Mouse (Mus musculus) granulocyte monocyte progenitor cell, adult 5-6 weeks (primary cell): ENCODE data around the gene Cpeb2. TPM values are rescaled to one million over a fixed set of nuclear protein-coding genes. Genes with fewer than 3 reads are reported as not detected.

Experiments
- ATAC-seq: replicated peaks from 2 replicates; pipeline ENCODE4 v1.8.0; 2016; ENCODE audit warnings: mild to moderate bottlenecking, moderate TSS enrichment, inconsistent platforms; ENCODE audit not compliant: poor library complexity, severe bottlenecking
- total RNA-seq, 2 experiments: library from RNA; stranded (forward) in 1 of 2; stranded (reverse) in 1 of 2; fragments of 200-712, 200-1000 nt in 1 of 2; fragments of >200 nt in 1 of 2; fragmentation: Nextera tagmentation in 1 of 2; gene quantifications; 2 replicates each; pipeline ENCODE4 v1.2.3; 2014 to 2017

The Cpeb2 gene
- total RNA-seq, 2 experiments from 2014 or later: 2.5 to 6.4 TPM

GRCm38 (mm10) chr5:43303504-43303903 is 70.5 kb downstream of the Cpeb2 start:
- no peak for ATAC-seq

- no peak for ATAC-seq
Measured at GRCm38 (mm10) chr5:43305449-43305848, 72.5 kb downstream of the Cpeb2 start.

- ATAC-seq: no peak
Measured at GRCm38 (mm10) chr5:43309961-43310360, 77.0 kb downstream of the Cpeb2 start.

- ATAC-seq: no peak
Measured at GRCm38 (mm10) chr5:43324311-43324862, 91.4 kb downstream of the Cpeb2 start.

- no peak for ATAC-seq
Measured at GRCm38 (mm10) chr5:43325561-43325960, 92.6 kb downstream of the Cpeb2 start.

- ATAC-seq: no peak
Measured at GRCm38 (mm10) chr5:43328579-43328978, 95.6 kb downstream of the Cpeb2 start.

GRCm38 (mm10) chr5:43330260-43330659 is 97.3 kb downstream of the Cpeb2 start:
- no peak for ATAC-seq

GRCm38 (mm10) chr5:43334469-43334868 is 101.5 kb downstream of the Cpeb2 start:
- ATAC-seq: no peak

- no peak for ATAC-seq
Measured at GRCm38 (mm10) chr5:43337212-43337611, 104.2 kb downstream of the Cpeb2 start.

GRCm38 (mm10) chr5:43338771-43339475 is 106.0 kb downstream of the Cpeb2 start:
- ATAC-seq: no peak
